Mouse (Mus musculus) MEL (cell line): ENCODE data around the gene Adamtsl5. TPM values are rescaled to one million over a fixed set of nuclear protein-coding genes. Genes with fewer than 3 reads are reported as not detected.

ENCODE experiments used
- DNase-seq: peaks from one replicate; pipeline ENCODE4 v3.0.0; 2011; ENCODE audit warnings: low read depth, low spot score
- H3K27ac ChIP-seq: 2 replicates; pipeline ENCODE4 v1.5.1; 2012; ENCODE audit warnings: low read depth, mild to moderate bottlenecking, control low read depth, low read length, moderate library complexity; ENCODE audit not compliant: control insufficient read depth
- H3K27me3 ChIP-seq, 2 experiments: fragments of 150-350 bp in 1 of 2; sonication (generic) in 1 of 2; 2 replicates each; pipeline ENCODE4 v1.6.1; 2012; ENCODE audit warnings: low read length in 2 of 2, mild to moderate bottlenecking in 2 of 2, improper control_type of control experiment in 1 of 2, moderate library complexity in 1 of 2; ENCODE audit not compliant: insufficient read depth in 2 of 2, control insufficient read depth in 1 of 2
- H3K36me3 ChIP-seq, 2 experiments: 2 replicates each; pipeline ENCODE4 v1.6.1; 2012 to 2014; ENCODE audit warnings: low read length in 2 of 2, improper control_type of control experiment in 1 of 2, inconsistent platforms in 1 of 2, mild to moderate bottlenecking in 1 of 2; ENCODE audit not compliant: insufficient read depth in 2 of 2, control insufficient read depth in 1 of 2
- H3K4me1 ChIP-seq, 2 experiments: fragments of 150-350 bp in 1 of 2; sonication (generic) in 1 of 2; 2 replicates each; pipeline ENCODE4 v1.6.1; 2012; ENCODE audit warnings: low read length in 2 of 2, improper control_type of control experiment in 1 of 2, mild to moderate bottlenecking in 1 of 2; ENCODE audit not compliant: insufficient read depth in 2 of 2, control insufficient read depth in 1 of 2
- H3K4me3 ChIP-seq, 2 experiments: fragments of 150-350 bp in 1 of 2; sonication (generic) in 1 of 2; 2 replicates each; pipeline ENCODE4 v1.5.1; 2012; ENCODE audit warnings: low read depth in 2 of 2, low read length in 2 of 2, mild to moderate bottlenecking in 2 of 2, moderate library complexity in 2 of 2, control low read depth in 1 of 2, improper control_type of control experiment in 1 of 2; ENCODE audit not compliant: control insufficient read depth in 1 of 2, insufficient read depth in 1 of 2
- H3K79me2 ChIP-seq: 2 replicates; pipeline ENCODE4 v1.6.1; 2012; ENCODE audit warnings: mild to moderate bottlenecking, low read length, moderate library complexity; ENCODE audit not compliant: control insufficient read depth, poor library complexity, insufficient read depth
- H3K9ac ChIP-seq: 2 replicates; pipeline ENCODE4 v1.6.1; 2012; ENCODE audit warnings: low read depth, mild to moderate bottlenecking, control low read depth, low read length, moderate library complexity; ENCODE audit not compliant: control insufficient read depth, poor library complexity, severe bottlenecking
- H3K9me3 ChIP-seq: fragments of 150-350 bp; sonication (generic); replicated peaks from 2 replicates; pipeline ENCODE4 v1.6.1; 2012; ENCODE audit warnings: mild to moderate bottlenecking, low read length, improper control_type of control experiment, moderate library complexity; ENCODE audit not compliant: insufficient read depth
- BHLHE40 ChIP-seq: IDR thresholded peaks from 2 replicates; pipeline ENCODE4 v1.6.1; 2012; ENCODE audit warnings: low read depth, mild to moderate bottlenecking, inconsistent platforms, low read length, improper control_type of control experiment, borderline replicate concordance
- CHD1 ChIP-seq: IDR thresholded peaks from 2 replicates; pipeline ENCODE4 v1.6.1; 2012; ENCODE audit warnings: low read depth, mild to moderate bottlenecking, inconsistent platforms, low read length, improper control_type of control experiment
- CTCF ChIP-seq, 3 experiments: IDR thresholded peaks in 2 of 3; conservative IDR thresholded peaks in 1 of 3; 2 replicates each; pipeline ENCODE4 v1.5.1; 2011 to 2012; ENCODE audit warnings: low read length in 3 of 3, low read depth in 2 of 3, mild to moderate bottlenecking in 2 of 3, improper control_type of control experiment in 1 of 3, inconsistent platforms in 1 of 3, mixed read lengths in 1 of 3, moderate library complexity in 1 of 3; ENCODE audit not compliant: control insufficient read depth in 1 of 3, insufficient read depth in 1 of 3, poor library complexity in 1 of 3, severe bottlenecking in 1 of 3
- ELF1 ChIP-seq: IDR thresholded peaks from 2 replicates; pipeline ENCODE4 v1.6.1; 2014; ENCODE audit warnings: low read depth, mild to moderate bottlenecking, inconsistent platforms, low read length, improper control_type of control experiment, moderate library complexity
- EP300 ChIP-seq, 2 experiments: IDR thresholded peaks; 2 replicates each; pipeline ENCODE4 v1.6.1; 2011; ENCODE audit warnings: improper control_type of control experiment in 2 of 2, low read length in 2 of 2, low read depth in 1 of 2, mild to moderate bottlenecking in 1 of 2
- GABPA ChIP-seq: IDR thresholded peaks from 2 replicates; pipeline ENCODE4 v1.6.1; 2012; ENCODE audit warnings: low read depth, mild to moderate bottlenecking, inconsistent platforms, low read length, improper control_type of control experiment, moderate library complexity
- HCFC1 ChIP-seq: IDR thresholded peaks from 2 replicates; pipeline ENCODE4 v1.6.1; 2012; ENCODE audit warnings: low read depth, mild to moderate bottlenecking, inconsistent platforms, low read length, improper control_type of control experiment, moderate library complexity
- KAT2A ChIP-seq: conservative IDR thresholded peaks from 2 replicates; pipeline ENCODE4 v1.6.1; 2012; ENCODE audit warnings: low read depth, low read length, improper control_type of control experiment, inconsistent platforms
- MAZ ChIP-seq: IDR thresholded peaks from 2 replicates; pipeline ENCODE4 v1.6.1; 2012; ENCODE audit warnings: low read depth, mild to moderate bottlenecking, inconsistent platforms, low read length, improper control_type of control experiment
- MEF2A ChIP-seq: IDR thresholded peaks from 2 replicates; pipeline ENCODE4 v1.6.1; 2014; ENCODE audit warnings: low read depth, mild to moderate bottlenecking, inconsistent platforms, low read length, improper control_type of control experiment; ENCODE audit not compliant: poor library complexity, insufficient replicate concordance, severe bottlenecking; ENCODE audit errors: extremely low read depth
- MXI1 ChIP-seq: IDR thresholded peaks from 2 replicates; pipeline ENCODE4 v1.6.1; 2011; ENCODE audit warnings: mild to moderate bottlenecking, low read depth, low read length, improper control_type of control experiment
- MYB ChIP-seq: IDR thresholded peaks from 2 replicates; pipeline ENCODE4 v1.6.1; 2011; ENCODE audit warnings: mild to moderate bottlenecking, low read depth, low read length, improper control_type of control experiment
- MYC ChIP-seq: IDR thresholded peaks from 2 replicates; pipeline ENCODE4 v1.6.1; 2011; ENCODE audit warnings: low read depth, mild to moderate bottlenecking, low read length, improper control_type of control experiment, moderate library complexity
- NELFE ChIP-seq: IDR thresholded peaks from 2 replicates; pipeline ENCODE4 v1.6.1; 2011; ENCODE audit warnings: low read depth, low read length, improper control_type of control experiment
- NRF1 ChIP-seq: IDR thresholded peaks from 2 replicates; pipeline ENCODE4 v1.6.1; 2014; ENCODE audit warnings: low read depth, mild to moderate bottlenecking, inconsistent platforms, low read length, improper control_type of control experiment, moderate library complexity; ENCODE audit not compliant: poor library complexity, insufficient read depth, severe bottlenecking
- POLR2A ChIP-seq, 2 experiments: IDR thresholded peaks; 2 replicates each; pipeline ENCODE4 v1.6.1; 2011 to 2012; ENCODE audit warnings: low read length in 2 of 2, mild to moderate bottlenecking in 2 of 2, control low read depth in 1 of 2, improper control_type of control experiment in 1 of 2, low read depth in 1 of 2, moderate library complexity in 1 of 2; ENCODE audit not compliant: control insufficient read depth in 1 of 2, insufficient read depth in 1 of 2, poor library complexity in 1 of 2
- POLR2AphosphoS2 ChIP-seq: IDR thresholded peaks from 2 replicates; pipeline ENCODE4 v1.6.1; 2011; ENCODE audit warnings: low read length, improper control_type of control experiment
- POLR2AphosphoS5 ChIP-seq: IDR thresholded peaks from 2 replicates; pipeline ENCODE4 v1.6.1; 2012; ENCODE audit warnings: low read depth, borderline replicate concordance, mild to moderate bottlenecking, inconsistent platforms, low read length, moderate library complexity, mixed read lengths
- RAD21 ChIP-seq: IDR thresholded peaks from 2 replicates; pipeline ENCODE4 v1.6.1; 2011; ENCODE audit warnings: mild to moderate bottlenecking, low read depth, low read length, improper control_type of control experiment
- RCOR1 ChIP-seq: IDR thresholded peaks from 2 replicates; pipeline ENCODE4 v1.6.1; 2012; ENCODE audit warnings: low read depth, mild to moderate bottlenecking, inconsistent platforms, low read length, improper control_type of control experiment
- SIN3A ChIP-seq: IDR thresholded peaks from 2 replicates; pipeline ENCODE4 v1.6.1; 2012; ENCODE audit warnings: low read length, improper control_type of control experiment, inconsistent platforms
- SMC3 ChIP-seq: IDR thresholded peaks from 2 replicates; pipeline ENCODE4 v1.6.1; 2011; ENCODE audit warnings: low read depth, low read length, improper control_type of control experiment
- TBP ChIP-seq: IDR thresholded peaks from 2 replicates; pipeline ENCODE4 v1.8.0; 2011; ENCODE audit warnings: low read depth, low read length, improper control_type of control experiment
- TCF12 ChIP-seq: IDR thresholded peaks from 2 replicates; pipeline ENCODE4 v1.6.1; 2014; ENCODE audit warnings: low read depth, mild to moderate bottlenecking, inconsistent platforms, low read length, improper control_type of control experiment, moderate library complexity
- UBTF ChIP-seq: IDR thresholded peaks from 2 replicates; pipeline ENCODE4 v1.6.1; 2012; ENCODE audit warnings: low read depth, mild to moderate bottlenecking, inconsistent platforms, low read length, improper control_type of control experiment, moderate library complexity, borderline replicate concordance; ENCODE audit not compliant: insufficient read depth
- USF1 ChIP-seq: IDR thresholded peaks from 2 replicates; pipeline ENCODE4 v1.6.1; 2014; ENCODE audit warnings: low read depth, mild to moderate bottlenecking, inconsistent platforms, low read length, improper control_type of control experiment, moderate library complexity
- USF2 ChIP-seq, 2 experiments: IDR thresholded peaks; 2 replicates each; pipeline ENCODE4 v1.6.1; 2011 to 2012; ENCODE audit warnings: improper control_type of control experiment in 2 of 2, low read length in 2 of 2, borderline replicate concordance in 1 of 2, inconsistent platforms in 1 of 2, low read depth in 1 of 2, mild to moderate bottlenecking in 1 of 2; ENCODE audit not compliant: insufficient read depth in 1 of 2
- ZC3H11A ChIP-seq: IDR thresholded peaks from 2 replicates; pipeline ENCODE4 v1.6.1; 2012; ENCODE audit warnings: low read depth, mild to moderate bottlenecking, inconsistent platforms, low read length, improper control_type of control experiment
- ZKSCAN1 ChIP-seq: IDR thresholded peaks from 2 replicates; pipeline ENCODE4 v1.6.1; 2012; ENCODE audit warnings: low read depth, mild to moderate bottlenecking, inconsistent platforms, low read length, improper control_type of control experiment, moderate library complexity
- ZMIZ1 ChIP-seq: IDR thresholded peaks from 2 replicates; pipeline ENCODE4 v1.6.1; 2012; ENCODE audit warnings: low read depth, mild to moderate bottlenecking, inconsistent platforms, low read length, improper control_type of control experiment, moderate library complexity
- polyA plus RNA-seq, 2 experiments: library from polyadenylated mRNA; stranded (reverse) in 1 of 2; unstranded in 1 of 2; fragments of >175 nt in 1 of 2; fragments of >200 nt in 1 of 2; gene quantifications; 2 replicates each; pipeline versions ENCODE4 v1.2.1 to v1.2.4; 2012; ENCODE audit warnings: low replicate concordance in 2 of 2, low read depth in 1 of 2; ENCODE audit not compliant: insufficient read length in 2 of 2, insufficient read depth in 1 of 2, missing spikeins in 1 of 2
- total RNA-seq: library from RNA; depleted of rRNA; stranded (reverse); fragments of 300-350 nt; gene quantifications from 2 replicates; pipeline ENCODE4 v1.2.3, GENCODE M21; 2012

Adamtsl5 gene
- total and polyA plus RNA-seq, 3 experiments = 3.9 to 16.5 TPM; not detected in 1

DNA sequence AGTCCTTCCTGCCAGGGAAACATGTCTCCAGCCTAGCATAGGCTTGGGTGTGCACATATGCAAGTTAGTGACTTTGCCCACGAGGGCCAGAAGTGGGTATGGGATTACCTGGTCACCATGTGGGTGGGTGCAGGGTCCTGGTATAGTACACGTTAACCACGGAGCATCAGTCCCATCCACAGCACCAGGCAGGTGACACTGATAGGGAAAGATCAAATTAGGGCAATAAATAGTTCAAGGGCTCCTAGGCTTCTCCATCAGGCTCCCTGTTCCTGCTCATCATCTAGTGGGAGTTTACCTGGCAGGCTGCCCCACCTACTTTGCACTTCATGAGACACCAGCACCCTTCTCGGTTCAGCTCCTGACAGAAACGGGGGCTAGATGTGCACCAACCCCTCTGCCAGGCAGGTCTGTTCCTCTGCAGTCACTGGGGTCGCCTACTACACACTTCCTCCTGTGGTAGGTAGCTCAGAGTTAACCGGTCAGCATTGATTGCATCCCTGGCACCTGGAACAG, 53.4 kb downstream of the Adamtsl5 start (continued):
- TF ChIP-seq USF1 (no peak), UBTF (no peak), POLR2AphosphoS5 (peak; percentile 89; the same call in 1 of the 2 replicates), KAT2A (no peak), SMC3 (peak; percentile 6; the same call in 1 of the 2 replicates), TBP (0 out of 2 replicates have a peak, but pooled peaks have one; percentile 10), HCFC1 (no peak), CHD1 (no peak), RAD21 (no peak), NELFE (peak; percentile 42; the same call in 1 of the 2 replicates)

- Histone ChIP-seq H3K4me3 (peak overlapping the region in 1 of 2 experiments; percentile 95; a peak in 3 of 4 replicates), H3K27ac (0 out of 2 replicates have a peak overlapping the region, but pooled peaks have one; percentile 17)
These were observed 53.9 kb downstream of the Adamtsl5 start for GRCm38 (mm10) chr10:80294311-80294710.

GRCm38 (mm10) chr10:80293325-80293724, 54.9 kb downstream of the Adamtsl5 start:
- H3K4me3 ChIP-seq = peak overlapping the region; percentile 75 to 95
- H3K4me1 ChIP-seq = peaks cover 0 to 23% of the 10 kb centered on the region in 2 experiments; a peak in 2 of 4 replicates
- H3K9ac ChIP-seq = peak overlapping the region; percentile 98
- DNase-seq = peak; percentile 56
- H3K9me3 ChIP-seq = no peaks in the 10 kb centered on the region
- TF ChIP-seq TBP = no peak
- peak in 2 of 3 experiments; percentile 6 to 19; a peak in 2 of 6 replicates for TF ChIP-seq CTCF (IDR thresholded peaks at IDR 0.05 in 2 of 3, conservative IDR thresholded peaks at IDR 0.05 in 1 of 3; ENCODE audit: control insufficient read depth in 1 of 3, insufficient read depth in 1 of 3, low read depth in 2 of 3, low read length in 3 of 3, poor library complexity in 1 of 3, severe bottlenecking in 1 of 3)
- TF ChIP-seq NELFE = no peak
- no peak for TF ChIP-seq BHLHE40
- no peak for TF ChIP-seq ZKSCAN1
- TF ChIP-seq RCOR1 = no peak
- TF ChIP-seq MYC = no peak
- TF ChIP-seq MEF2A = no peak
- 0 out of 2 replicates have a peak, but pooled peaks have one; percentile 25 for TF ChIP-seq MXI1
- TF ChIP-seq CHD1 = peak; percentile 35; the same call in 1 of the 2 replicates
- peak; percentile 64; the same call in 1 of the 2 replicates for TF ChIP-seq POLR2AphosphoS2
- TF ChIP-seq POLR2A (IDR thresholded peaks at IDR 0.05; ENCODE audit: control insufficient read depth in 1 of 2, insufficient read depth in 1 of 2, low read depth in 1 of 2, low read length in 2 of 2, poor library complexity in 1 of 2) = peak; percentile 1 to 23; a peak in 1 of 4 replicates
- peak; percentile 31; the same call in 1 of the 2 replicates for TF ChIP-seq SIN3A
- H3K79me2 ChIP-seq = peaks cover 19% of the 10 kb centered on the region
- H3K36me3 ChIP-seq = peaks cover 6 to 9% of the 10 kb centered on the region in 2 experiments; a peak in 3 of 4 replicates
- H3K27me3 ChIP-seq = no peaks in the 10 kb centered on the region
- H3K27ac ChIP-seq = peak overlapping the region; percentile 88

More at GRCm38 (mm10) chr10:80294311-80294710, 53.9 kb downstream of the Adamtsl5 start:
- peaks cover 0 to 23% of the 10 kb centered on the region in 2 experiments; a peak in 2 of 4 replicates for H3K4me1 ChIP-seq
- peak; percentile 60 for DNase-seq
- H3K79me2 ChIP-seq = peaks cover 19% of the 10 kb centered on the region
- peak overlapping the region; percentile 98 for H3K9ac ChIP-seq
- H3K9me3 ChIP-seq = no peaks in the 10 kb centered on the region
- H3K27me3 ChIP-seq = no peaks in the 10 kb centered on the region
- H3K36me3 ChIP-seq = peaks cover 6 to 9% of the 10 kb centered on the region in 2 experiments; a peak in 3 of 4 replicates
- TF ChIP-seq GABPA = no peak
- TF ChIP-seq EP300 (IDR thresholded peaks at IDR 0.05; ENCODE audit: low read depth in 1 of 2, low read length in 2 of 2) = no peak
- TF ChIP-seq MXI1 = no peak
- no peak for TF ChIP-seq USF2 (IDR thresholded peaks at IDR 0.05; ENCODE audit: borderline replicate concordance in 1 of 2, insufficient read depth in 1 of 2, low read depth in 1 of 2, low read length in 2 of 2)
- no peak for TF ChIP-seq ZC3H11A
- no peak for TF ChIP-seq ELF1
- TF ChIP-seq USF1 = no peak
- TF ChIP-seq KAT2A = no peak
- no peak for TF ChIP-seq POLR2AphosphoS5
- no peak for TF ChIP-seq TBP
- TF ChIP-seq RCOR1 = no peak
- no peak for TF ChIP-seq NRF1
- TF ChIP-seq ZMIZ1 = no peak
- no peak for TF ChIP-seq MYB
- TF ChIP-seq UBTF = no peak
- TF ChIP-seq TCF12 = no peak
- no peak for TF ChIP-seq MAZ
- no peak for TF ChIP-seq BHLHE40
- TF ChIP-seq SMC3 = no peak
- no peak for TF ChIP-seq POLR2AphosphoS2
